In genomic region chr2:181684713-181685112, GRCm38 (mm10) we compare ENCODE assay signal across 1 mouse cellular context.
A peak's percentile ranks its signal among the peaks of the same experiment; 100 is the strongest.
TF ChIP-seq lines count a peak whose summit lies in the region.

No protein-coding gene starts in this region.

TF ChIP-seq in MEL, 35 proteins besides CTCF, POLR2A, EP300 and RAD21 (continued from another document):
- peak; percentile 95 for TF ChIP-seq GATA1 (IDR thresholded peaks at IDR 0.05; ENCODE audit: low read depth, low read length)
- peak; percentile 53; the same call in 1 of the 2 replicates for TF ChIP-seq HCFC1 (IDR thresholded peaks at IDR 0.05; ENCODE audit: low read depth, low read length)
- TF ChIP-seq TBP (IDR thresholded peaks at IDR 0.05; ENCODE audit: low read depth, low read length): 0 out of 2 replicates have a peak, but pooled peaks have one; percentile 22
- no peak for TF ChIP-seq NELFE (IDR thresholded peaks at IDR 0.05; ENCODE audit: low read depth, low read length)
- no peak for TF ChIP-seq MAX (IDR thresholded peaks at IDR 0.05; ENCODE audit: low read length)
- peak; percentile 72 for TF ChIP-seq TAL1 (IDR thresholded peaks at IDR 0.05; ENCODE audit: low read length)
- TF ChIP-seq USF2 (IDR thresholded peaks at IDR 0.05; ENCODE audit: borderline replicate concordance in 1 of 2, insufficient read depth in 1 of 2, low read depth in 1 of 2, low read length in 2 of 2): no peak
- no peak for TF ChIP-seq ZKSCAN1 (IDR thresholded peaks at IDR 0.05; ENCODE audit: low read depth, low read length)
- TF ChIP-seq MAFK (IDR thresholded peaks at IDR 0.05; ENCODE audit: borderline replicate concordance, low read depth, low read length): no peak
- TF ChIP-seq CHD1 (IDR thresholded peaks at IDR 0.05; ENCODE audit: low read depth, low read length): no peak
- peak; percentile 61 for TF ChIP-seq MXI1 (IDR thresholded peaks at IDR 0.05; ENCODE audit: low read depth, low read length)
- TF ChIP-seq MAZ (IDR thresholded peaks at IDR 0.05; ENCODE audit: low read depth, low read length): 0 out of 2 replicates have a peak, but pooled peaks have one; percentile 6
- peak; percentile 56; the same call in 1 of the 2 replicates for TF ChIP-seq ELF1 (IDR thresholded peaks at IDR 0.05; ENCODE audit: low read depth, low read length)
- peak; percentile 60; the same call in 1 of the 2 replicates for TF ChIP-seq RCOR1 (IDR thresholded peaks at IDR 0.05; ENCODE audit: low read depth, low read length)
- 0 out of 2 replicates have a peak, but pooled peaks have one; percentile 24 for TF ChIP-seq MYC (IDR thresholded peaks at IDR 0.05; ENCODE audit: low read depth, low read length)
- peak; percentile 83 for TF ChIP-seq BHLHE40 (IDR thresholded peaks at IDR 0.05; ENCODE audit: borderline replicate concordance, low read depth, low read length)
- TF ChIP-seq TCF12 (IDR thresholded peaks at IDR 0.05; ENCODE audit: low read depth, low read length): peak; percentile 80
- TF ChIP-seq ETS1 (IDR thresholded peaks at IDR 0.05; ENCODE audit: low read depth, low read length): peak; percentile 87
